Mouse (Mus musculus) midbrain, embryonic 14.5 days (tissue): ENCODE results near the gene Crk. TPM values are rescaled to one million over a fixed set of nuclear protein-coding genes. Genes with fewer than 3 reads are reported as not detected.

Experiments used
- ATAC-seq: fragments of 200-750 bp; cut with Nextera tagmentation; 2 replicates; pipeline ENCODE4 v1.8.0; 2017; ENCODE audit warnings: moderate number of reproducible peaks, moderate library complexity; ENCODE audit not compliant: low FRiP score, low TSS enrichment
- DNase-seq: peaks from one replicate; pipeline ENCODE4 v3.0.0-alpha.2; 2015
- H3K27ac ChIP-seq: fragments of 300-500 bp; sonication (generic); replicated peaks from 2 replicates; pipeline ENCODE4 v1.5.1; 2014; ENCODE audit warnings: mild to moderate bottlenecking, low read depth, low read length, moderate library complexity
- H3K27me3 ChIP-seq: fragments of 300-500 bp; sonication (generic); 2 replicates; pipeline ENCODE4 v1.6.1; 2014; ENCODE audit warnings: low read length, control low read depth, mixed read lengths; ENCODE audit not compliant: control insufficient read depth, insufficient read depth
- H3K36me3 ChIP-seq: fragments of 300-500 bp; sonication (generic); 2 replicates; pipeline ENCODE4 v1.6.1; 2014; ENCODE audit warnings: low read length, control low read depth; ENCODE audit not compliant: control insufficient read depth, insufficient read depth
- H3K4me1 ChIP-seq: fragments of 300-500 bp; sonication (generic); 2 replicates; pipeline ENCODE4 v1.6.1; 2014; ENCODE audit warnings: mild to moderate bottlenecking, antibody characterized with exemption, low read length, control low read depth; ENCODE audit not compliant: control insufficient read depth, insufficient read depth
- H3K4me2 ChIP-seq: fragments of 300-500 bp; sonication (generic); 2 replicates; pipeline ENCODE4 v1.6.1; 2014; ENCODE audit warnings: mild to moderate bottlenecking, low read length, moderate library complexity
- H3K4me3 ChIP-seq: fragments of 300-500 bp; sonication (generic); replicated peaks from 2 replicates; pipeline ENCODE4 v1.5.1; 2014; ENCODE audit warnings: low read depth, low read length
- H3K9ac ChIP-seq: fragments of 300-500 bp; sonication (generic); replicated peaks from 2 replicates; pipeline ENCODE4 v1.6.1; 2014; ENCODE audit warnings: mild to moderate bottlenecking, low read length, moderate library complexity
- H3K9me3 ChIP-seq: fragments of 300-500 bp; sonication (generic); 2 replicates; pipeline ENCODE4 v1.6.1; 2016; ENCODE audit warnings: low read length, control low read depth, mixed read lengths; ENCODE audit not compliant: control insufficient read depth
- WGBS: fragments of 180-500 bp; shearing (Covaris S2); extraction: QIAGEN DNeasy Blood & Tissue Kit; methylation state at CpG from one replicate; pipeline ENCODE4 v1.1.7; 2014; 5-methylcytosine and 5-hydroxymethylcytosine counted together
- polyA plus RNA-seq: library from polyadenylated mRNA; unstranded; fragments of >200 nt; fragmentation: Nextera tagmentation; extraction: Ambion mirVana; gene quantifications from 2 replicates; pipeline ENCODE4 v1.2.1, GENCODE M21; 2014

The Crk gene
- polyA plus RNA-seq, 1 experiment from 2014 or later: 114 TPM

GRCm38 (mm10) chr11:75673411-75673810 is 5.6 kb upstream of the Crk start:
- H3K36me3 ChIP-seq: no peaks in the 10 kb centered on the region
- H3K4me1 ChIP-seq: no peaks in the 10 kb centered on the region
- H3K4me2 ChIP-seq: no peak overlapping the region
- DNase-seq (no peak), ATAC-seq (no peak)
- H3K27ac ChIP-seq: no peak overlapping the region
- no peak overlapping the region for H3K4me3 ChIP-seq
- H3K27me3 ChIP-seq: no peaks in the 10 kb centered on the region
- H3K9ac ChIP-seq: no peak overlapping the region
- no peaks in the 10 kb centered on the region for H3K9me3 ChIP-seq
- WGBS: 87% methylated on average over 5 of the region's 5 CpGs

- H3K27me3 ChIP-seq: no peaks in the 10 kb centered on the region
- H3K4me3 ChIP-seq: no peak overlapping the region
- peaks cover 2% of the 10 kb centered on the region; the same call in 1 of the 2 replicates for H3K4me1 ChIP-seq
- no peak for DNase-seq
- H3K27ac ChIP-seq: no peak overlapping the region
- H3K9ac ChIP-seq: no peak overlapping the region
- no peaks in the 10 kb centered on the region for H3K9me3 ChIP-seq
- H3K4me2 ChIP-seq: no peak overlapping the region
- no peaks in the 10 kb centered on the region for H3K36me3 ChIP-seq
- ATAC-seq: no peak
- 83% methylated on average over 3 of the region's 3 CpGs for WGBS
Observed at GRCm38 (mm10) chr11:75674875-75675274, 4.2 kb upstream of the Crk start.

- H3K27ac ChIP-seq: peak overlapping the region; percentile 92
Observed at GRCm38 (mm10) chr11:75677881-75678746, 945 bp upstream of the Crk start.

GRCm38 (mm10) chr11:75679439-75680171 is 546 bp downstream of the Crk start:
- peaks cover 14% of the 10 kb centered on the region for H3K4me1 ChIP-seq
- ATAC-seq (peak; percentile 83), DNase-seq (peak; percentile 65)
- no peaks in the 10 kb centered on the region for H3K9me3 ChIP-seq
- H3K4me2 ChIP-seq: peak overlapping the region; percentile 81
- H3K27me3 ChIP-seq: no peaks in the 10 kb centered on the region
- peak overlapping the region; percentile 90 for H3K9ac ChIP-seq
- H3K36me3 ChIP-seq: peaks cover 7% of the 10 kb centered on the region
- peak overlapping the region; percentile 92 for H3K27ac ChIP-seq
- H3K4me3 ChIP-seq: peak overlapping the region; percentile 97
- under 1% methylated on average over 43 of the region's 43 CpGs for WGBS

More at GRCm38 (mm10) chr11:75677881-75678746, 945 bp upstream of the Crk start:
- peaks cover 2% of the 10 kb centered on the region; the same call in 1 of the 2 replicates for H3K36me3 ChIP-seq
- H3K9ac ChIP-seq: no peak overlapping the region; the same call in 1 of the 2 replicates
- H3K9me3 ChIP-seq: no peaks in the 10 kb centered on the region
- H3K4me2 ChIP-seq: peak overlapping the region; percentile 81
- no peak for ATAC-seq
- H3K4me3 ChIP-seq: peak overlapping the region; percentile 97
- no peak for DNase-seq
- 87% methylated on average over 3 of the region's 3 CpGs for WGBS
- H3K4me1 ChIP-seq: peaks cover 14% of the 10 kb centered on the region
- no peaks in the 10 kb centered on the region for H3K27me3 ChIP-seq

- Histone ChIP-seq H3K9ac (no peak overlapping the region), H3K36me3 (peaks cover 7% of the 10 kb centered on the region), H3K27me3 (no peaks in the 10 kb centered on the region), H3K27ac (no peak overlapping the region), H3K4me2 (no peak overlapping the region), H3K9me3 (no peaks in the 10 kb centered on the region), H3K4me1 (peaks cover 14% of the 10 kb centered on the region), H3K4me3 (no peak overlapping the region)
- ATAC-seq (no peak), DNase-seq (no peak)
- 92% methylated on average over 5 of the region's 5 CpGs for WGBS
Observed at GRCm38 (mm10) chr11:75684462-75684861, 5.4 kb downstream of the Crk start.

- Histone ChIP-seq H3K36me3 (peaks cover 7% of the 10 kb centered on the region), H3K4me2 (no peak overlapping the region), H3K9ac (no peak overlapping the region), H3K27ac (no peak overlapping the region), H3K9me3 (no peaks in the 10 kb centered on the region), H3K27me3 (no peaks in the 10 kb centered on the region), H3K4me3 (no peak overlapping the region), H3K4me1 (peaks cover 12% of the 10 kb centered on the region)
- DNase-seq (no peak), ATAC-seq (no peak)
- 85% methylated on average over 2 of the region's 2 CpGs for WGBS
Observed at GRCm38 (mm10) chr11:75684956-75685355, 5.9 kb downstream of the Crk start.

GRCm38 (mm10) chr11:75687343-75687993 is 8.4 kb downstream of the Crk start:
- Histone ChIP-seq H3K27me3 (no peaks in the 10 kb centered on the region), H3K4me1 (no peaks in the 10 kb centered on the region), H3K4me3 (no peak overlapping the region), H3K9ac (no peak overlapping the region), H3K27ac (no peak overlapping the region), H3K9me3 (no peaks in the 10 kb centered on the region), H3K4me2 (no peak overlapping the region), H3K36me3 (peaks cover 20% of the 10 kb centered on the region)
- WGBS: 90% methylated on average over 2 of the region's 2 CpGs
- ATAC-seq (no peak), DNase-seq (no peak)

GRCm38 (mm10) chr11:75688132-75688531 is 9.1 kb downstream of the Crk start:
- H3K4me2 ChIP-seq: no peak overlapping the region
- WGBS: 91% methylated on average over 2 of the region's 2 CpGs
- ATAC-seq: no peak

More at GRCm38 (mm10) chr11:75688132-75688531, 9.1 kb downstream of the Crk start:
- no peaks in the 10 kb centered on the region for H3K27me3 ChIP-seq
- H3K9me3 ChIP-seq: no peaks in the 10 kb centered on the region
- DNase-seq: no peak
- H3K27ac ChIP-seq: no peak overlapping the region
- H3K4me3 ChIP-seq: no peak overlapping the region
- no peak overlapping the region for H3K9ac ChIP-seq
- peaks cover 23% of the 10 kb centered on the region for H3K36me3 ChIP-seq
- H3K4me1 ChIP-seq: no peaks in the 10 kb centered on the region
